Mouse (Mus musculus) hindbrain, embryonic 13.5 days (tissue): ENCODE measurements at regions not wholly inside any gene's neighbourhood (a gene's known extent, or its start where the extent isn't known, plus 50 kb on each side); places are given as distances from the start of the nearest gene placed in this dataset.

Source experiments
- ATAC-seq: fragments of 200-750 bp; cut with Nextera tagmentation; 2 replicates; pipeline ENCODE4 v1.8.0; 2017; ENCODE audit warnings: moderate TSS enrichment; ENCODE audit not compliant: low FRiP score
- H3K27ac ChIP-seq: fragments of 300-500 bp; sonication (generic); 2 replicates; pipeline ENCODE4 v1.5.1; 2015; ENCODE audit warnings: inconsistent platforms, mild to moderate bottlenecking, moderate library complexity
- H3K27me3 ChIP-seq: fragments of 300-500 bp; sonication (generic); 2 replicates; pipeline ENCODE4 v1.6.1; 2015; ENCODE audit warnings: mild to moderate bottlenecking, inconsistent platforms
- H3K36me3 ChIP-seq: fragments of 300-500 bp; sonication (generic); 2 replicates; pipeline ENCODE4 v1.6.1; 2015; ENCODE audit warnings: mild to moderate bottlenecking, inconsistent platforms
- H3K4me1 ChIP-seq: fragments of 300-500 bp; sonication (generic); replicated peaks from 2 replicates; pipeline ENCODE4 v1.6.1; 2015; ENCODE audit warnings: inconsistent platforms
- H3K4me2 ChIP-seq: fragments of 300-500 bp; sonication (generic); 2 replicates; pipeline ENCODE4 v1.6.1; 2015; ENCODE audit warnings: inconsistent platforms, mild to moderate bottlenecking, moderate library complexity
- H3K4me3 ChIP-seq: fragments of 300-500 bp; sonication (generic); 2 replicates; pipeline ENCODE4 v1.5.1; 2015; ENCODE audit warnings: mild to moderate bottlenecking, inconsistent platforms
- H3K9ac ChIP-seq: fragments of 300-500 bp; sonication (generic); 2 replicates; pipeline ENCODE4 v1.6.1; 2015; ENCODE audit warnings: mild to moderate bottlenecking, inconsistent platforms
- H3K9me3 ChIP-seq: fragments of 300-500 bp; sonication (generic); 2 replicates; pipeline ENCODE4 v1.6.1; 2016; ENCODE audit warnings: inconsistent platforms
- WGBS: fragments of 180-500 bp; shearing (Covaris S2); methylation state at CpG from one replicate; pipeline ENCODE4 v1.1.7; 2015; 5-methylcytosine and 5-hydroxymethylcytosine counted together

DNA sequence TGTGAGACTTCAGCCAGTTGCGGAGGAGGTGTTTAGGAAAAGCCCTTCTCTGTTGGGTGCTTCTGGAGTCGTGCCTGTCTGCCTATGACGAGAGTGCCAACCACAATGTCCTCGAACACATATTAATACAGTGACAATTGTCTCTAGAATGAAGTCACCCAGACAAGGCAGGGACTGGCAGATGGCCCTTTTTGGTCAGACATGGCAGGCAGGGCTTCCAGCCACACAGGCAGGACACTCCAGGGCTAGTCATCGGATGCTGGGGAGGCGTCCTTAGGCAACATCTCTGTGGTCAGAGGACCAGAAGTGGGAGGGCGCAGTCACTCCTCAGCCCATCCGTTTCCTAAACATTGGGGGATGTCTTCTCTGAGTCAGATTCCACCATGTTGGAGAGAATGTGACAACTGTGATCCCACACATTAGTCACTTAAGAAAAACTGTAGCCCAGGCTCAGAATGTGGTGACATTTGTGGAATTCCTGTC, 53.0 kb upstream of the Itga11 start:
- Histone ChIP-seq H3K36me3 (no peaks in the 10 kb centered on the region), H3K4me1 (no peaks in the 10 kb centered on the region), H3K4me2 (no peak overlapping the region), H3K9ac (no peak overlapping the region), H3K4me3 (no peak overlapping the region), H3K9me3 (no peaks in the 10 kb centered on the region), H3K27me3 (no peaks in the 10 kb centered on the region), H3K27ac (no peak overlapping the region)
- no peak for ATAC-seq
- WGBS: 82% methylated on average over 8 of the region's 8 CpGs

DNA sequence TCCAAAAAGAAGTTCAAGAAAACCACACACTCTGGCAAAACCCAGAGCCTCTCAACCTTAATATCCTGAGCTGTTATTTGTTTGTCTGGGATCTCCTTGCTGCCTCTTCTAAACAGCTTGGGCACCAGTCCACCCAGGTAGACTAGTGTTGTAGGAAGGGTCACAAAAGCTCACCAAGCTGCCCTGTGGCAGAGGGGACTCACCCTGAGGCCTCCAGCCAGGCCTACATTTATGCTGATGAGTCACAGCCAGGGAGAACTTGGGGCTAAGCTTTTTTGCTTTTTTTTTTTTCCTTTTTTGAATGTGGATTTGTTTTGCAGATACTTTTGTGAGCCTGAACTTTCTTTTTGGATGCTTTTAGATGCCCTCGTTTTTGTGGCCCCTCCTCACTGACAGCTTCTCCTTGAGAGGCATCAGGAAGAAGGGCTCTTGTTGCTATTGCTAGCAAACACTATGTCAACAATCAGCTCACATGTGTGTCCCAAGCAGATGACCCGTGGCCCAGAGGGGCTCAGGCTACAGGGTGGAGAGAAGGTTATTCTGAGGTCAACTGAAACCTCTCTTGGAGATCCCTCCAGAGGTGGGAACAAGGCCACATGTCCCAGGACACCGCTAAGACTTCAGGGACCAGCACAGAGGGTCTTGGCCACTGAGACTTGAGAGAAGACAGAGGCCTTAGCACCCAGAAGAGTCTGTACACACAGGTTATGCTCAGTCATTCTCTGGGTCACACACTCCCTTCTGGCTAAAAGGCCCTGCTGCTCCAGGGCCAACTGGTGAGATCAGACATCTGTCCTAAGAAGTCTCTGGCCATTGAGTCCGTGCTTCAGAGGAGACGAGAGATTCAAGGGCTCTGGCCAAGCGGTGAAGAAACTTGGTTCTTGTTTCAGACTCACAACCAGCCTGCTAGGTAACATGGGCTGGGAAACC, 50.3 kb upstream of the Itga11 start:
- Histone ChIP-seq H3K9me3 (no peaks in the 10 kb centered on the region), H3K27me3 (no peaks in the 10 kb centered on the region), H3K4me2 (no peak overlapping the region), H3K4me1 (no peaks in the 10 kb centered on the region), H3K36me3 (no peaks in the 10 kb centered on the region), H3K9ac (no peak overlapping the region), H3K27ac (no peak overlapping the region), H3K4me3 (no peak overlapping the region)
- 68% methylated on average over 6 of the region's 6 CpGs for WGBS
- ATAC-seq: no peak
